Mouse (Mus musculus) forebrain, embryonic 10.5 days (tissue): Measurements from ENCODE around the gene Serpina11. TPM values are rescaled to one million over a fixed set of nuclear protein-coding genes. Genes with fewer than 3 reads are reported as not detected.
"Not testable (repeated sequence)": the region's sequence is repeated elsewhere in the genome, so short reads cannot be mapped to it uniquely, and the experiment has no call there.

Source experiments
- DNase-seq: peaks from one replicate; pipeline ENCODE4 v3.0.0-alpha.2; 2017; ENCODE audit warnings: low spot score; ENCODE audit errors: extremely low spot score
- H3K27ac ChIP-seq: fragments of 300-500 bp; sonication (generic); 2 replicates; pipeline ENCODE4 v1.5.1; 2016; ENCODE audit warnings: mild to moderate bottlenecking
- H3K27me3 ChIP-seq: fragments of 300-500 bp; sonication (generic); 2 replicates; pipeline ENCODE4 v1.6.1; 2016; ENCODE audit warnings: mild to moderate bottlenecking; ENCODE audit not compliant: poor library complexity, severe bottlenecking
- H3K36me3 ChIP-seq: fragments of 300-500 bp; sonication (generic); replicated peaks from 2 replicates; pipeline ENCODE4 v1.6.1; 2016; ENCODE audit warnings: mild to moderate bottlenecking, moderate library complexity
- H3K4me1 ChIP-seq: fragments of 300-500 bp; sonication (generic); 2 replicates; pipeline ENCODE4 v1.6.1; 2016
- H3K4me3 ChIP-seq: fragments of 300-500 bp; sonication (generic); 2 replicates; pipeline ENCODE4 v1.5.1; 2016; ENCODE audit warnings: mild to moderate bottlenecking, moderate library complexity
- H3K9me3 ChIP-seq: fragments of 300-500 bp; sonication (generic); 2 replicates; pipeline ENCODE4 v1.6.1; 2016; ENCODE audit warnings: mild to moderate bottlenecking, moderate library complexity
- WGBS: fragments of 180-500 bp; shearing (Covaris S2); methylation state at CpG from one replicate; pipeline ENCODE4 v1.1.7; 2016; 5-methylcytosine and 5-hydroxymethylcytosine counted together
- polyA plus RNA-seq: library from polyadenylated mRNA; unstranded; fragments of >200 nt; fragmentation: Nextera tagmentation; extraction: Ambion mirVana; gene quantifications from 2 replicates; pipeline ENCODE4 v1.2.1, GENCODE M21; 2016

The Serpina11 gene
- polyA plus RNA-seq, 1 experiment from 2014 or later = not detected

DNA sequence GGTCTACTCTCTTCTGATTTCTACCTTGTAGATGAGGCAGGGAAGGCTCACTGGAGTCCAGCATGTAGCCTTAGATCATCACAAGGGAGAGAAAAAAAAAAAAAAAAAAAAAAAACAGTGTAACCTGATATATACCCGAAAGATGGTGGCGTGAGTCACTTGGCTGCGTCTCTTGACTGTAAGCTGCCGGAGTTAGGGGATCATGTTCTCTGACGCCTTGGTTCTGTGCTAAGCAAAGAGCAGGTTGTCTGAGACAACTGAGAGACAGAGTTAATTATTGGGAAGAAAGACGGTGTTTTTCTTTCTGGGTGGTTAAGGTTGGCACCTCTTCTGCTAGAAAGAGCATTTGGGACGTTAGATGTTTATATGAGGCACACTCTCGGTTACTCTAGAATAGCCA is 26.9 kb downstream of the Serpina11 start:
- H3K4me3 ChIP-seq = no peak overlapping the region
- H3K36me3 ChIP-seq = no peaks in the 10 kb centered on the region
- peaks cover 63% of the 10 kb centered on the region for H3K9me3 ChIP-seq
- H3K27me3 ChIP-seq = no peaks in the 10 kb centered on the region
- 93% methylated on average over 8 of the region's 8 CpGs for WGBS
- H3K27ac ChIP-seq = no peak overlapping the region
- DNase-seq = no peak
- no peaks in the 10 kb centered on the region for H3K4me1 ChIP-seq

DNA sequence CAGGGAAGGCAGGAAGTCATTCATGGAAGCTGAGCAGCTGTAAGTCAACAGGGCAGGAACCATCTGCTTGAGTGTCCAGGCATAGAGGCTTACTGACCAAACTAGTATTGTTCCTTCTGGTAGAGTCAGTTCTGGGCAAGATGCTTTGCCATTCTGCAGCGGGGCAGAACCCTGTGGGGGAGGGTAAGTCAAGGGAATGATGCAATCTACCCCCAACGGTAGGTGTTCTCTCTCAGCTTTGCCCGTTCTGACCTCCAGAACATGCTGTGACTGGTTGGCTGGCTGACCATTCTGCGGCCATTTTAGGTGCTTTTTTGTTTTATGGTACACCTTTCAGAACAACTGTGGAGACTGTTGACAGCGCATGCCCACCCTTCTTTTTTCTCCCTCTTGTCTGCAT is 27.4 kb downstream of the Serpina11 start:
- Histone ChIP-seq H3K9me3 (peaks cover 62% of the 10 kb centered on the region), H3K4me3 (no peak overlapping the region), H3K4me1 (no peaks in the 10 kb centered on the region), H3K27me3 (no peaks in the 10 kb centered on the region), H3K36me3 (no peaks in the 10 kb centered on the region), H3K27ac (no peak overlapping the region)
- DNase-seq = no peak
- 90% methylated on average over 5 of the region's 5 CpGs for WGBS

DNA sequence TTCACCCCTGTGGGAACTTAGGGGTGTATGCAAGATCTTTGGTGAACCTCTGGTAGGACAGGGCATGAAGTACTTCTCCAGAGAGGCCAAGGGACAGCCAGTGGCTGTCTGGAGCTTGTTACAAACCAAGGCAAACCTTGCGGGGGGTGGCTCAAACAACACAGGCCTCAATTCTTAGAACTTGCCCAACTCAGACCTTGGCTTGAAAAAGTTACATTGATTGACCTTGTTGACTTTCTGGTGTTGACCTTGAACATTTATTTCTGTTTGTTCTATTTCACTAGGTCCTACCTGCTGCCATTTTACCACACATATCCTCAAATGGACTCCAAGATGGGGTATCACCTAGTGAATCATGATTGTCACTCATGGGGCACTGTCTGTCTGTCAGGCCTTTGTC is 28.0 kb downstream of the Serpina11 start:
- H3K4me1 ChIP-seq = no peaks in the 10 kb centered on the region
- WGBS = 96% methylated on average over 1 of the region's 1 CpGs
- no peak for DNase-seq
- no peaks in the 10 kb centered on the region for H3K36me3 ChIP-seq
- no peak overlapping the region for H3K27ac ChIP-seq
- H3K9me3 ChIP-seq = peaks cover 59% of the 10 kb centered on the region
- H3K4me3 ChIP-seq = no peak overlapping the region
- no peaks in the 10 kb centered on the region for H3K27me3 ChIP-seq

DNA sequence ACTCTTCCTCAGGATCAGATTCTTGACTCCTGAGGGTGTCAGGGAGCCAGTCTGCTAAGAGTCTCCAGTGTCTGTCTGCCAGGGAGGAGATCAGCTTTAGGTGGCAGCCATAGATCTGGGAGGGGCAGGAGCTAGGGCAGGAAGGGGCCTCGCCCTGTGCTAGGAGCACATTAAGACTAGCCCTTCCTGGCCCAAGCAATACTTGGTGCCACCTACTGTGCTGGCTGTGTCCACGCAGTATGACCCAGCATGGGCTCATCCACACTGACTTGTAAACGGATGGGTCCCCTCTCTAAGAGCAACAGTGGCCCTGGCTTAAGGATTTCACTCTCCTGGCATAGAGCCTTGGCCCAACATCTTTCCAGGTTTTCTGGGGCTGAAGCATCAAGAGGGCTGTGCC is 31.0 kb downstream of the Serpina11 start, which contains the start of gene Serpina1e:
Gene Serpina1e, minus strand, starts transcription at position 178 of the 400 bp plus-strand sequence.
- Histone ChIP-seq H3K9me3 (peaks cover 48% of the 10 kb centered on the region), H3K4me1 (no peaks in the 10 kb centered on the region), H3K27me3 (no peaks in the 10 kb centered on the region), H3K36me3 (no peaks in the 10 kb centered on the region), H3K27ac (no peak within 1 kb of the TSS), H3K4me3 (no peak within 1 kb of the TSS)
- WGBS = 80% methylated on average over 3 of the region's 3 CpGs
- no peak for DNase-seq

DNA sequence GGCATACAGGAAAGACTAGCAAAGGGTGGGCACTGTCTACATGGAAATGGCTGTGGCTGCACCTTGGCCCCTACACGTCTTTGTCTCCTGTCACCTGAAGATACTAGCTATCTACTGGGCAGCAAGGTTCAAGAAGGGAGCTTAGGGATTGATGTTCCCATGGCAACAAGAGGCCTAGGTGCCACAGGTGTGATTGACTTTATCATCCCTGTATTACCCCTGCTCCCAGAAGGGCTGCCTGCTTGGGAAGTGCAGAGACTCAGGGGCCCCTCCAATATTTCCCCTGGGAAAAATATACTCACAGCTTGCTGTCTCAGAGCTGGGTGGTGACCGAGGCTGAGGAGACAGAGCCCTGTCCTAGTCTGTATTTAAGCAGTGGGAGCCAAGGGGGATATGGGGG is 33.2 kb downstream of the Serpina11 start:
- not testable (repeated sequence) for H3K36me3 ChIP-seq, DNase-seq, H3K4me1 ChIP-seq, H3K27me3 ChIP-seq, H3K4me3 ChIP-seq, H3K27ac ChIP-seq
- H3K9me3 ChIP-seq = peaks cover 38% of the 10 kb centered on the region
- WGBS = 81% methylated on average over 2 of the region's 2 CpGs

DNA sequence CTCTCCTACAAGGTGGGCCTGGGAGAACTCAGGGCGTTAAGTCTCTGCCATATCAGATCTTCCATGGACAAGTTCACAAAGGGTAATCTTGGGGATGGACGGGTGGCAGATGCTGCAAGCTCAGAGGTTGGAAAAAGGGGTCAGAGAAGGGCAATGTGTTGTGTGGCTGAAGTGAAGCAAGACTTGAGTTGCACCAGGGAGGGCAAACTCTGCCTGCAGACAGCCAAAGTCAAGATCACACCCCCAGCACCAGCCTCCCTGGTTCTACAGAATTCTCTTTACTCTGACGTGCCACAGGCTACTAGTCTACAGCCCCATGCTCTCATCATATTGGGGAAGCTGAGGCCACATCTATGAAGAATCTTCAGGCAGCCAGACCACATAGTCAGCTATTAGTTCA is 36.8 kb downstream of the Serpina11 start:
- H3K9me3 ChIP-seq = peaks cover 30% of the 10 kb centered on the region
- not testable (repeated sequence) for H3K36me3 ChIP-seq, H3K4me1 ChIP-seq, DNase-seq, H3K27ac ChIP-seq, H3K27me3 ChIP-seq, H3K4me3 ChIP-seq
- WGBS = 88% methylated on average over 3 of the region's 3 CpGs

DNA sequence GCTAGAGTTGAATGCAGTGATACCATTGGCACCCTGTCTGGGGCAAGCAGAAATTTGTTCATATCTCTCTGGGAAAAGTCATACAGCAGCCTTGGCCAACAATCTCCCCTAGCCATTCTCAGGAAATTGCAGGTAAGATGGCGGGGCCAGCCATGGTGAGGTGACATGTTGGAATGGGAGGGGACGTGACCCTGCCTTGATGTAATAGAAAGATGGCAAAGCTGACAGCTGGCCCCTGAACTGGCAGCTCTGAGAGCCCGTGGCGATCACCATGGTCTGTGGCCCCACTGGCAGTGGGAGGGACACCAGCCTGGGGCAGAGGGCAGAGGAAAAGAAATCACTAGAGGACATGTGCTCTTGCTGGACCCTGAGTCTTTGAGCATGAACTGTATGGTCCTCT is 43.5 kb downstream of the Serpina11 start:
- Histone ChIP-seq H3K4me1 (no peaks in the 10 kb centered on the region), H3K9me3 (peaks cover 57% of the 10 kb centered on the region), H3K27me3 (no peaks in the 10 kb centered on the region), H3K4me3 (no peak overlapping the region), H3K27ac (no peak overlapping the region), H3K36me3 (no peaks in the 10 kb centered on the region)
- DNase-seq = no peak
- 88% methylated on average over 4 of the region's 4 CpGs for WGBS

Other genes starting within 250 kb of the Serpina11 start
- not detected in 2 replicates for gene Serpina1d, start 216.4 kb downstream of the Serpina11 start, polyA plus RNA-seq
- gene Serpina1b, start 159.6 kb downstream of the Serpina11 start, polyA plus RNA-seq = 0.10 TPM in 1 of 2 replicates, not detected in the other
- not detected in 2 replicates for gene Serpina1a, start 126.4 kb downstream of the Serpina11 start, polyA plus RNA-seq
- not detected in 2 replicates for gene Serpina1c, start 85.1 kb downstream of the Serpina11 start, polyA plus RNA-seq
- not detected in 2 replicates for gene Serpina1e, start 31.0 kb downstream of the Serpina11 start, polyA plus RNA-seq
- not detected in 2 replicates for gene Serpina9, start 23.8 kb upstream of the Serpina11 start, polyA plus RNA-seq
- gene Serpina12, start 54.5 kb upstream of the Serpina11 start, polyA plus RNA-seq = not detected in 2 replicates
- not detected in 2 replicates for gene Serpina5, start 111.2 kb upstream of the Serpina11 start, polyA plus RNA-seq
- gene Serpina3a, start 122.8 kb upstream of the Serpina11 start, polyA plus RNA-seq = not detected in 2 replicates
- gene Serpina3b, start 138.0 kb upstream of the Serpina11 start, polyA plus RNA-seq = not detected in 2 replicates
- gene Serpina3c, start 163.9 kb upstream of the Serpina11 start, polyA plus RNA-seq = not detected in 2 replicates
- 0.11 and 0.32 TPM in 2 replicates for gene Serpina3f, start 224.6 kb upstream of the Serpina11 start, polyA plus RNA-seq
- 0.11 TPM in 1 of 2 replicates, not detected in the other for gene Serpina3g, start 246.3 kb upstream of the Serpina11 start, polyA plus RNA-seq